Mouse (Mus musculus): ENCODE data around the gene Slc6a12.

Gene Slc6a12

DNA sequence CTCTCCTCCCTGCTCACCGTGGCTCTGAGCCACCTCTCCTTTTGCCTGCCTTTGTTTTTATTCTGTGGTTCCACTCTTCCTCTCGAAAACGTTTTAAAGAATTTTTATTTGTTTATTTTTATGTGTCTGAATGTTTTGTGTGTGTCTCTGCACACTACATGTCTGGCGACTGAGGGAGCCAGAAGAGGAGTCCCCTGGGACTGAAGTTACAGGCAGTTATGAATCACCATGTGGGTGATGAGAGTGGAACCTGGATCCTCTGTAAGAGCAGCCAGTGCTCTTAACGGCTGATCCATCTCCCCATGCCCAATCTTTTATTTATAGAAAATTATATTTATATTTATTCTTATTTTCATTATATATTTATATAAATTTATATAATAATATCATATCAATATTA lies 1.5 kb downstream of the Slc6a12 start:
- DNase-seq, result no peak

DNA sequence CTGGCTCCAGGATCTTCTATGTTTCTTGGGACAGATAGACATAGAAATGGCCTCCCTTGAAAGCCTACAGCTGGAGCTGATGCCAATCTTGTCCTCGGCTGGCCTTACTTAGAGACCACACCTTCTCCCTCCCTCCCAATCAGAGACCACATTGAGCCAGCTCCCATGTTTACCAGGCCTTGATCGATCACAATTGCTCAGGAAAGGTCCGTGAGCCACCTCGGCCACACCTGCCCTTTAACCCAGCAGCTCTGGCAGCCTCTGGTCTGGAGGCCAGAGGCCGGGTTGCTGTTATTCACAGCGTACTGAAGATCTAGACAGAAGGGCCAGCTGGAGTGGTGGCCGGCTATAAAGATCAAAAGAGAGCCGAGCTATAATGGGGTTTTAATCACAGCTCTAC lies 3.6 kb downstream of the Slc6a12 start:
- no peak for DNase-seq

DNA sequence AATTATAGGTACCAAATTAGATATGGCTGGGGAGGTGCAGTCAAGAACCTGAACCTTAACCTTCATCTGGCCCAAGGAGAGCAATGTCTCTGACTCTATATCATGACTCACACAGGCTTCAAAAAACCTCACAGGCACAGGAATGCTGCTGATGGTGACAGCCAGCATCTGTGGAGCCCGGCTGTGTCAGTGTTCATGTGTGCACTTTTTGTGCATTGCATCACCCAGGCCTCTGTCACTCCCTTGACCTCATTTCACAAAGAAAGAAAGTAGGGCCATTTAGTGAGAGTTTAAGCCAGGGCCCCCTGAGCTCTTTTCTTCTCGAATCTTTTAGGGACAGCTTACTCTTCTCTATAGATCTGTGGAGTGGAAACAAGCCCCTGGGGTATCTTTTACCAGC lies 9.4 kb downstream of the Slc6a12 start:
- no peak for DNase-seq

- DNase-seq, result no peak
These were observed 13.2 kb downstream of the Slc6a12 start for GRCm38 (mm10) chr6:121356041-121356440.

DNA sequence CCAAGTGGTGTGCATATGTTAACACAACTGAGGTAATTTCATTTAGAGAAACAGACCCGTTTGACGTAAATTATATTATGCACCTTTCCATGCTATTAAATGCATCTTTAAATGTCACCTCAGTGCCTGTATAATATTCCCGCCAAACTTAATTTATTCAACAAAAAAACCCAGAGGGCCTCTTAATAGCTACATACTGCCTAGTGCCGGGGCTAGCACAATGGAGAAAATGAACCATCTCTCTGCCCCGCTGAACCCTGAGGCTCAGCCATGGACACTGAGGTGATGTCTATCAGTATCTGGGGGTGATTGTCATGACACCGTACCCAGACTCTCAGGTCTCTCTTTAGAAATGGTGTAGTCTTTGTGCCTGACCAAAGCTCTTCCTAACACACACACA lies 14.4 kb downstream of the Slc6a12 start:
- no peak for DNase-seq

DNA sequence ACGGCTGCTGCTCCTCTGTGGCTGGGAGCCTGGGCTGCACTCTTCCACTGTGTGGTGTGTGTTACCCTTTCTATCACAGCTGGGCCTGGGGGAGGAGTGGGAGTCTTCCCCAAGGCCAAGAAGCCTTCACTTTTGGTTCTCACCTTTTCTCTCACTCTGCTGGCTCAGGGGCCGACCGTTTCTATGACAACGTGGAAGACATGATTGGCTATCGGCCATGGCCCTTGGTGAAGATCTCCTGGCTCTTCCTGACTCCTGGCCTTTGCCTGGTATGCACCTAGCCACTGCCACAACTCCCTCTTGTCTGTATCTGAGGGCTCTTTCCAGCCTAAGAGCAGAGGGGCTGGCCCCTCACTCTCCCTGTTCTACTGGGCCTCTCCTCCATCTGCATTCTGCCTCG lies 20.2 kb downstream of the Slc6a12 start:
- no peak for DNase-seq

- no peak for DNase-seq
These were observed 21.1 kb downstream of the Slc6a12 start for GRCm38 (mm10) chr6:121363956-121364355.

DNA sequence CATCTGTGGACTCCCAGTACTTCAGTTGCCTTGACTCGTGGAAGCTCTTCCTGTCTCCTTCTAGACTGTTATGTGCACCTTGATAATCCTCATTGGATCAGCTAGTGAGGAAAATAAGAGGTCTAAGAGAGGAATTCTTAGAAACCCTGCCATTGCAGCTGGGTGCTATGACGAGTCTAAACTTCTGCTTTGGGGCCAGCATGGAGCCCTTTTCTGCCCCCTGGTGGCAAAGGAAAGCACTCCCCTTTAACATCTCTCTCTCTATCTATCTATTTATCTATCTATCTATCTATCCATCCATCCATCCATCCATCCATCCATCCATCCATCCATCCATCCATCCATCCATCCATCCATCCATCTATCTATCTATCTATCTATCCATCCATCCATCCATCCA lies 23.7 kb downstream of the Slc6a12 start:
- peak in 1 of 2 experiments; percentile 45 for DNase-seq

DNA sequence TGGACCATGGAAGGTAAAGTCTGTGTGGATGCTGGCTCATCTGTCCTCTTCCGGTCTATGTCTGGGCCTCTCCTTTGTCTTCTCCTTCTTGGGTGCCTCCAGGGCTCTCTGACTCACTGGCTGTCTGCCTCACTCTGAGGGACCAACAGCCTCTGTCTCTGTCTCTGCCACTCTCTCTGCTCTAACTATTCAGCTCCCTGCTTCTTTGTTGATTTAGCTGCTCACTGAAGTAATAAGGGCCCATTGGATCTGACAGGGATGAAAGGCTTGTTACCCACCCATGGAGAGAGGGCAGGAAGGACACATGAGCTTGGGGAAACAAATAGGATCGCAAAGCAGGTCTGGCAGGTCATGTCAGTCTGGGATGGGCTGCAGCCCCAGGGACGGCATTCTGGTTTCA lies 24.2 kb downstream of the Slc6a12 start:
- no peak for DNase-seq

- no peak for DNase-seq
These were observed 28.5 kb downstream of the Slc6a12 start for GRCm38 (mm10) chr6:121371197-121371980.

DNA sequence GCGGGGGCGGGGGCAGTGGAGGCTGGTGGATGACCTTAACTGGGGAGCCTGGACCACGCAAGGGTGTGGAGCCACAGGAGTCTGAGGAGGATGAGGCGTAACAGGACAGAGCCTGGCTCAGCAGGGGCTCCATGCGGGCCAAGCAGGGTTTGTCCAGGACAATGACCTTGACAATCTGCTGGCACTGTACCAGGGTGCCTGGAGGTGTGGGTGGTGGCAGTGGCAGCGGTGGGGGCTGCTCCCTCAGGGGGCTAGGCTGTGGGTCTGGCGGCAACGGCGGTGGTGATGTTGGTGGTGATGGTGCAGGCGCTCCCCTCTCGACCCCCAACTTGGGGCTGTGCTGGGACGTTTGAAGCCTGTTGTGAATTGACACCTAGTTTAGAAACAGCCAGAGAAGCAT lies 33.3 kb downstream of the Slc6a12 start:
- no peak for DNase-seq

- DNase-seq, result no peak
These were observed 35.4 kb downstream of the Slc6a12 start for GRCm38 (mm10) chr6:121378256-121378655.

- no peak for DNase-seq
These were observed 37.7 kb downstream of the Slc6a12 start for GRCm38 (mm10) chr6:121380576-121380975.

GRCm38 (mm10) chr6:121382071-121382470 lies 39.2 kb downstream of the Slc6a12 start:
- DNase-seq, result no peak

DNA sequence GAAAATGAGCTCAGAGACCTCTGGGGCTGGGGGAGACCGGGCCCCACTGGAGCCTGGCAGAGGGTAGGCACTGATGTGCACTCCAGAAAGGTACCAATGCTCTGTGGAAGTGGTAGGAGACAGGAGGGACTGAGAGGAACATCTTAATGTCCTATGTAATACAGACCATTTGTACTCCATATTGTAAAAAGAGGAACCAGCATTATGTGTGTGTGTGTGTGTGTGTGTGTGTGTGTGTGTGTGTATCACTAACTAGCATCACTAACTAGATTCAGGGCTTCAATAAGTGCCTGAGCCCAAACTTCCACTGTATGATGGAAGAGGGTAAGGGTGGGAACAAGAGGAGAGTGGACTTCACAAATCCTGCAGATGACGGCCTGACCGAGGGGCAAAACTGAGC lies 42.5 kb downstream of the Slc6a12 start:
- no peak for DNase-seq

GRCm38 (mm10) chr6:121392610-121393252 lies 49.9 kb downstream of the Slc6a12 start:
- DNase-seq, result no peak

- DNase-seq, result no peak
These were observed 58.3 kb downstream of the Slc6a12 start for GRCm38 (mm10) chr6:121401140-121401539.

DNA sequence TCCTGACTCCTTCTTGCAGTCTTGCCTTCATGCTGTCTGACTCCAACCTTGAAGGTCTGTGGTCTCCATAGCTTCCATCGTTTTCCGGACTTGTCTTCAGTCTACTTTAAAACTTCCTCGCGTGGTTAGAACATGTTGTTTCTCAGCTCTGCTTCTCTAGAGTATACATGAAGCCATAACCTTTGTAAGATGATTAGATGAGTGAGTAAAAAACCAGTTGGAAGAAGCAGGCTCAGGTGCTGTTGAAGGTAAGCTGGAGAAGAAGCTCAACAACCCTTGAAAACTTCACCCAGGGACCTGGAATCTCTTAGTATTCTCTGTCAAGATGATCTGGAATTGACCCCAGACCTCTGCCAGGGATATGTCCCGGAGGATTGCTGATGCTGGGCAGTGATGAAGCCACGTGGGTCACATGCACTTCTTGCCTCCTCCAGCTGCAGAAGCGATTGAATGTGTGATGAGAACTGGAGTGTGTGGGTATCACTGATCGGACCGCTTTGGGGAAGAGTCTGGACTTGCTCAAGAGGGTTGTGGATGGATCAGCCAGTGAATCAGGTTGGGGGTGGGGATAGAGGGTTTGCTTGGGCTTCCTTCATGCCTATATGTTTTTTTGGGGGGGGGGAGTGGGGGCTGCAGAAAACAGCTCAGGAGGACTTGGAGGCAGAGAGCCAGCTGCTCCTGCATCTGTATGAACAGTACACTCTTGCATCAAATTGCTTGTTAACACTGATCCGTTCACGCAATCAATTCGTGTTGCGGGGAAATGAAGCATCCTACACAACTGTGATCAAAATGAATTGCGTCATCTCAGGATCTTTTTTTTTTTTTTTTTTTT lies 59.2 kb downstream of the Slc6a12 start:
- no peak for DNase-seq

DNA sequence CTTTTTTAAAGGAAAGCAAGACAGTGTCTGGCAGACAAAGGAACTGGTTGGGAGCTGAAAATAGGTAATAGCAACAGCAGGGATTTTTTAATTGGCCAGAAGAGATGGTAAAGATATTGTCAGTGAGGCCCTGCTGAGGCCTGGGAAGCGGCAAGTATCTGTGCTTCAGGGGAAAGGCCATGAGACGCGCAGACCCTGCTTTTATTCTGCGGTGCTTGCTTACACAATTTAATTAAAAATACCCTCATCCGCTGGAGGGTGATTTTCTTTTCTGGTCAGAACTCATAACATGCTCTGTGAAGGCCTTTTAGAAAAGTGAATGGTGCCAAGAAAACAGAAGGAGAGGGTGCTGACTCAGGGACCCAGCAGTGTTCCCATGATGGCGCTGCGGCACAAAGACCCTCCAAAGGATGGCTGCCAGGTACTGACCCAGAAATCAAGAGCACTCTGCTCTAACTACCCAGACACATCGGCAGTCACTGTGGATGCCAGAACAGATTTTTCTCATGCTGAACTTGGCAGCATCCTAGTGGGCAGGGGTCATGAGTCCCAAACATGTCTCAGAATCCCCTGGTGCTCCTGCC lies 59.9 kb downstream of the Slc6a12 start:
- DNase-seq, result no peak

DNA sequence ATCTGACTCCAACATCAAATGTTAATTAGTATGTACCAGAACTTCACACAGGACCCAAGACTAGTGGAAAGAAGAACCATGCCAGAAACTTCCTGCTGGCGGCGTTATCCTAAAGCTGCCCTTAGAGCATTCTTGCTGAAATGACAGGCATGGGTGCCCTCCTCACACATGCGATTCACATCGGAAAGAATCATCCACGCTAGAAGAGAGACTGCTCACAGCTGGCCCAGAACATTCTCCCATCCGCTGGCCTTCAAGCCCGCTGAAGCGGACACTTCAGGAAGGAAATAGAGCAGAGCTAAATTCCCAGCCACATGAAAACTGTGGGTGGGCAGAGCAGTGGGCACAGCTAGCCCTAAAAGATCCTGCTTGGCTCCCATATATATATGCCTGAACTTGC lies 62.4 kb downstream of the Slc6a12 start:
- no peak for DNase-seq

DNA sequence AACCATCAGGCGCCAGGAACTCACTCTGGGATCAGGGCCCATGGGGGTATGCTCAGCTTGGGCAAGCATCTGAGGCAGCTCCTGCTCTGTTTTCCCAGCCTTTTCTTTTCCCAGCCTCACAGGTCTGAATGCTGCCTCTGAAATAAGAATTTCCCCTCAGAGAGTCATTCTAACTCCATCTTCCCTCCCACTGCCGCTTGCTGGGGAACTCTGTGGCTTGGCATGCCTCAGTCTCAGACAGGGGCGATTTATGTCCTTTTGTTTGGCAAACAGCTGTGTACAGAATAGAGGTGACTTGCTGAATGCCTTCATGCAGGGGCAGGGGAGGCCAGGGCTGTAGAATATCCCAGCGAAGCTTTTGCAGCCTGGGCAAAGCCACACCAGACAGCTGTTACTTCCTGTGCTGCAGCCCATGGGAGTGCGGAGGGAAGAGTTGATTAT lies 64.7 kb downstream of the Slc6a12 start:
- no peak for DNase-seq

DNA sequence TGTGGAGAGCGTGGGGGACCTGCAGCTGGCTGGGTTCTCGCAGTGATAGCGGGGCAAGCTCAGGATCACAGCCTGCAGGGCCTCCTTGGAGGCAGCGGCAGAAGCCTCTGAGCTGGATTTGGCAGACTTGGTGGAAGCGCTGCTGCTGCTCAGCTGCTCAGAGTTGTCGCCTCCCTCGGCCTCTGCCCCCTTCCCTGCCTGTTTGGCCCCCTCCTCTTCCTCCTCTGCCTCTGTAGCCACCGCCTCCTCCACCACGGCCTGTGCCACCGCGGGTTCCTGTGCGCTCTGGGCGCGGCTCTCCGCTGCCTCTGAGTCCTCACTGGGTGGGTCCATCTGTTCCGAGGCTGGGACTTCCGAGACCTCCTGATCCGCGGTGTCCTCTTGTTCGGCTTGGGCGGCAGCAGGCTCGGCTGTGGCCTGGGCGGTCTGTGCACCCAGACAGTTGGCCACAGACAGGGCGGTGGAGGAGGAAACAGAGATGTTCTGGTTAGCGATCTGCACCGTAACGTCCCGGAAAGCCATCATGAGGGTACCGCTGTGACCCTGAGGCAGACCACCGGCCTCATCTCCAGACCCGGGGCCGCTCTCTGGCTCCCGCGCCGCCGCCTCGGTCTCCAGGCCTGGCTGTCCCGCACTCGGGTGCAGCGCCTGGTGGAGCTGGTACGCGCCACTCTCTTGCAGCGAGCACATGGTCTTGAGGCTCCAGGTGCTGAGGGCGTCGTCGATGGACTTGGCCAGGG lies 69.9 kb downstream of the Slc6a12 start:
- DNase-seq, result no peak
